Mouse (Mus musculus) hindbrain, embryonic 12.5 days (tissue): Measurements from ENCODE around the gene Cdhr3. TPM values are rescaled to one million over a fixed set of nuclear protein-coding genes. Genes with fewer than 3 reads are reported as not detected.
"Not testable (repeated sequence)": the region's sequence is repeated elsewhere in the genome, so short reads cannot be mapped to it uniquely, and the experiment has no call there.

ENCODE experiments used
- ATAC-seq: fragments of 200-750 bp; cut with Nextera tagmentation; 2 replicates; pipeline ENCODE4 v1.8.0; 2017; ENCODE audit warnings: moderate TSS enrichment; ENCODE audit not compliant: low FRiP score
- H3K27ac ChIP-seq: fragments of 300-500 bp; sonication (generic); 2 replicates; pipeline ENCODE4 v1.5.1; 2016; ENCODE audit warnings: mild to moderate bottlenecking
- H3K27me3 ChIP-seq: fragments of 300-500 bp; sonication (generic); 2 replicates; pipeline ENCODE4 v1.6.1; 2016; ENCODE audit warnings: mild to moderate bottlenecking
- H3K36me3 ChIP-seq: fragments of 300-500 bp; sonication (generic); 2 replicates; pipeline ENCODE4 v1.6.1; 2016; ENCODE audit warnings: mild to moderate bottlenecking
- H3K4me1 ChIP-seq: fragments of 300-500 bp; sonication (generic); 2 replicates; pipeline ENCODE4 v1.6.1; 2016
- H3K4me2 ChIP-seq: fragments of 300-500 bp; sonication (generic); replicated peaks from 2 replicates; pipeline ENCODE4 v1.6.1; 2016; ENCODE audit warnings: mild to moderate bottlenecking
- H3K4me3 ChIP-seq: fragments of 300-500 bp; sonication (generic); 2 replicates; pipeline ENCODE4 v1.5.1; 2016; ENCODE audit warnings: mild to moderate bottlenecking
- H3K9ac ChIP-seq: fragments of 300-500 bp; sonication (generic); 2 replicates; pipeline ENCODE4 v1.6.1; 2016; ENCODE audit warnings: mild to moderate bottlenecking, moderate library complexity
- H3K9me3 ChIP-seq: fragments of 300-500 bp; sonication (generic); replicated peaks from 2 replicates; pipeline ENCODE4 v1.6.1; 2016; ENCODE audit warnings: mild to moderate bottlenecking
- WGBS: fragments of 180-500 bp; shearing (Covaris S2); methylation state at CpG from one replicate; pipeline ENCODE4 v1.1.7; 2016; 5-methylcytosine and 5-hydroxymethylcytosine counted together
- polyA plus RNA-seq: library from polyadenylated mRNA; unstranded; fragments of >200 nt; fragmentation: Nextera tagmentation; extraction: Ambion mirVana; gene quantifications from 2 replicates; pipeline ENCODE4 v1.2.1, GENCODE M21; 2016

Cdhr3 gene
- polyA plus RNA-seq, 1 experiment from 2014 or later = 0.25 TPM

DNA sequence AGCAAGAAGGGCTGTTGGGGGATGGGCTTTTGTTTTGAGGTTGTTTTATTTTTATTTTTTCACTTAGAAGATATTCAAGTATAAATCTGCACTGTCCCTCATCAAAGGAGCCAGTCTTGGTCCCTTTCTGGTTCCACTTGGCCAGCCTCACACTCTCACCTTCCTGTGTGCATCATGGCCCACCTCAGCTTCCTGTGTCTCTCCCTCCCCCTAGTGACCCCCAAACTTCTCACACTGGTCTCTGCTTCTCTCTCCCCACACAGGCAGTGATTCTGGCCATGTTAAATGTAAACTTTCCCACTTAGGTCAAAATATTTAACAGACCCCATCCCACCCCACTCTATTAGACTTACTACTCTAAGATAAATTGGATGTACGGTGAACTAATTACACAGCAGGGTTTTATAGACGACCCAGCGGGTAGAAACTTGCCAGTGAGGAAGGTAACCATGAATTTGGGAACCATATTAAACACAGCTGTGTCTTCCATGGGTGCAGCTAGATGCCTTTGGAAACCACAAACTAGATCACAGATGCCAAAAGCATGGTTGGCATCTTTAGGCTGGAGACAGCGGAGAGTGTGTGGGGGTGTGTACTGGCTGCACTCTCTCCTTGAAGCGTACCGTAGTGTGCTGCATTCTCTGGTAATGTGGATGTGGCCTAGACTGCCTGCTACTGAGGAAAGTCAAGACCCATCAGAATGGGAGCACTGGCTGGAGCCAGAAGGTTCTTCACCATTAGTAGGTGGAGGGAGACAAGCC lies 83.3 kb downstream of the Cdhr3 start:
- no peaks in the 10 kb centered on the region for H3K36me3 ChIP-seq
- no peak for ATAC-seq
- no peak overlapping the region for H3K9ac ChIP-seq
- H3K27ac ChIP-seq = no peak overlapping the region
- 92% methylated on average over 6 of the region's 6 CpGs for WGBS
- no peak overlapping the region for H3K4me3 ChIP-seq
- peaks cover 3% of the 10 kb centered on the region; the same call in 1 of the 2 replicates for H3K4me1 ChIP-seq
- no peak overlapping the region for H3K4me2 ChIP-seq
- 0 out of 2 replicates have a peak, but pooled peaks cover 4% of the 10 kb centered on the region for H3K27me3 ChIP-seq
- 0 out of 2 replicates have a peak, but pooled peaks cover 3% of the 10 kb centered on the region for H3K9me3 ChIP-seq

DNA sequence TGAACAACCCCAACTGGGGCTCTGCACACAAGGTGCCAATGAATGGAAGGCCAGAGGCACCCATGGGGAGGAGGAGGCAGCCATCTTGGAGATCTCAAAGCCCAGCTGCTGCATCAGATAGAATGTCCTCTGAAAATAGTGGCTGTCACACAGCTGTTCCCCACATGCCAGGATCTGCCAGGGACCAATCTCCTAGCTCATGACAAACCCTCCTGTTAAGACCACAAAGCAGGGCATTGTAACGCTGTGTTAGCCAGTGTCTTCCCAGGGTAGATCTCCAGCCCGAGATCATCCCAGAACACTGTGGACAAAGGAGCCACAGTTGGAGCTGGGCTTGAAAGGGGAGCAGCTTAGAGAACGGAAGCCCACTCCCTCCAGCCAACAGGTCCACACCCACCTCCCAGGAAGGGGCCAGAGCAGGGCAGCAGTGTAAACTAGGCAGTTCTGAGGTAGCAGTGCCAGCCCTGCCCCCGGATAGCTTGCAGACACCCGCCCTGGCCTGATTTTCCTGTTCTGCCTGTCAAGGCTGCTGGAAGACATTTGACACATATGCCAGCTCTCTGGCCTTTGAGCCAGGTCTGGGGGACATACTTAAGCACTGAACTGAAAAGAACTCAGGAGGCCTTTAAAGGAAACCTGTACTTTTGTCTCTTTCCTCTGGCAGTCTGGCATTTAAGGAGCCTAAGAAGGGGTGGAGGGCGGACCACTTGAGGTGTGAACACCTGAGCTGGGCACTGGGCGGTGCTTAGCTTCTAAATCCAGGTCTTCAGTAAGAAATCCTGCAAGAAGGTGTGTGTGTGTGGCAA lies 84.2 kb downstream of the Cdhr3 start:
- no peak for ATAC-seq
- Histone ChIP-seq H3K9ac (no peak overlapping the region), H3K4me3 (no peak overlapping the region), H3K4me2 (no peak overlapping the region), H3K27ac (no peak overlapping the region), H3K36me3 (no peaks in the 10 kb centered on the region), H3K4me1 (no peaks in the 10 kb centered on the region), H3K9me3 (0 out of 2 replicates have a peak, but pooled peaks cover 3% of the 10 kb centered on the region), H3K27me3 (0 out of 2 replicates have a peak, but pooled peaks cover 4% of the 10 kb centered on the region)
- 47% methylated on average over 7 of the region's 7 CpGs for WGBS

- WGBS = 94% methylated on average over 2 of the region's 2 CpGs
- no peaks in the 10 kb centered on the region for H3K4me1 ChIP-seq
- H3K27me3 ChIP-seq = 0 out of 2 replicates have a peak, but pooled peaks cover 4% of the 10 kb centered on the region
- H3K4me2 ChIP-seq = no peak overlapping the region
- H3K9ac ChIP-seq = no peak overlapping the region
- H3K36me3 ChIP-seq = no peaks in the 10 kb centered on the region
- no peak overlapping the region for H3K4me3 ChIP-seq
- no peak overlapping the region for H3K27ac ChIP-seq
- H3K9me3 ChIP-seq = 0 out of 2 replicates have a peak, but pooled peaks cover 3% of the 10 kb centered on the region
- no peak for ATAC-seq
These were observed 85.5 kb downstream of the Cdhr3 start for GRCm38 (mm10) chr12:33007176-33007575.

DNA sequence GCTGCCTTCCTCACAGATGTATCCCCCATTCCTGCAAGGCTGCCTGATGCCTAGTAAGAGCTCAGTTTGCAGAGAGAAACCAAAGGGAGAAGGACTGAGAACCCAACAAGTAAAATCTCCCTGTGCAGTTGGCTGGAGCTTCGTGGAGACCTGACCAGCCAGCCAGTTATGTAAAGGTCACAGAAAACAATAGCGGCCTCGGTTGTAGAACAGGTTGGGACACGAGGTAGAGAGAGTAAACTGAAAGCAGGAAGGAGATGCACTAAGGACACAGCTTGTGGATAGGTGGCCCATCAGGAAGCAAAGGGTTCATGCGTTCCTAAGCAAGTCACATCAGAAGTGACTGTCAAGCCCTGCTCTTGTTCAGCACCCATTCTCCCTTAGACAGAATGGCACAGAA lies 86.8 kb downstream of the Cdhr3 start:
- H3K9ac ChIP-seq = no peak overlapping the region
- ATAC-seq = no peak
- H3K9me3 ChIP-seq = no peaks in the 10 kb centered on the region
- H3K4me3 ChIP-seq = no peak overlapping the region
- WGBS = 76% methylated on average over 5 of the region's 5 CpGs
- no peaks in the 10 kb centered on the region for H3K36me3 ChIP-seq
- no peak overlapping the region for H3K4me2 ChIP-seq
- 0 out of 2 replicates have a peak, but pooled peaks cover 4% of the 10 kb centered on the region for H3K27me3 ChIP-seq
- H3K27ac ChIP-seq = no peak overlapping the region
- no peaks in the 10 kb centered on the region for H3K4me1 ChIP-seq

DNA sequence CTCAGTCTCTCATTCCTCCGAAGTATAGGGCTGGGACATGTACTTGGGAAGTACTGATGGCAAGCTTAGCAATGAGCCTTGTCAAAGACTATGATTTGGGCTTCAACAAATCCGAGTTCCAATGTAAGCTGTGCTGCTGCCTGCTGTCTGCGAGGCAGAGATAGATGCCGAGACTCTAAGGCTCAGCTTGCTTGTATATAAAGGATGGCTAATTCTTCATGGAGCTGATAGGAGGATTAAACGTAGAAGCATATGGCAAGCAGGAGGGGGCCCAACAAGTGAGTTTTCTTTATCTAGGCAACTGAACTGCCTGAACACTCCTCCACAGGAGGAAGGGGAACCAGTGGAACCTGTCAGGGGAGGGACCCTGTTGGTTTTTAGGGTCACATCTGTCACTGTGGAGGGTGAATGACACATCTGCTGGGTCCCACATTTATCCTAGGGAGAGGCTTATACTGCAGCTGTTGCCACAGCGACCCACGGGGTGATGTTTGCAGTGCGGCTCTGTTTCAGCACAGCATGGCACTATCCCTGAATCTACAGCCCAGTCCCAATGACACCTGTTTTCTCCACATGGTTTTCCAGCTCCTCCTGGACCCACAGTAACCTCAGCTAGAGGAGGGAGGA lies 89.2 kb downstream of the Cdhr3 start:
- H3K4me1 ChIP-seq = no peaks in the 10 kb centered on the region
- H3K27ac ChIP-seq = no peak overlapping the region
- H3K4me3 ChIP-seq = no peak overlapping the region
- no peaks in the 10 kb centered on the region for H3K27me3 ChIP-seq
- no peak for ATAC-seq
- H3K9me3 ChIP-seq = no peaks in the 10 kb centered on the region
- H3K4me2 ChIP-seq = no peak overlapping the region
- WGBS = 67% methylated on average over 8 of the region's 8 CpGs
- no peak overlapping the region for H3K9ac ChIP-seq
- H3K36me3 ChIP-seq = no peaks in the 10 kb centered on the region

DNA sequence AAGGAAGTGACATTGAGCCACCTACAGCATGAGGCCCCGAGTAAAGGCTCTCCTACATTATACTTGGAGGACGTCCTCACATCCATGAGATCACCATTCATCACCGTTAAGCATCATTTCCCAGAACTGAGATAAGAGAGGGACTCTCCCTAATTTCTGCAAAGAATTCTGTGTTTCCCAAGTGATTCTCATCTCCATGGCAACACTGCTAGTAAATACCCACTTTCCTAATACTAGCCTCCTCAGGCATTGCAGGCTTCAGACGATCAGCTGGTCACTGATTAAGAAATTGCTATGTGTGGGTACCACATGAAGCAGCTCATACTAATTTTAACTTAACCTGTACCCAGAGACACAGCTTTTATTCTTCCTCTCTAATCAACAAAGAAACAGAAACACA lies 92.3 kb downstream of the Cdhr3 start:
- ATAC-seq = no peak
- H3K36me3 ChIP-seq = no peaks in the 10 kb centered on the region
- 67% methylated on average over 4 of the region's 4 CpGs for WGBS
- no peak overlapping the region for H3K27ac ChIP-seq
- H3K4me3 ChIP-seq = no peak overlapping the region
- H3K4me2 ChIP-seq = no peak overlapping the region
- no peaks in the 10 kb centered on the region for H3K27me3 ChIP-seq
- no peaks in the 10 kb centered on the region for H3K9me3 ChIP-seq
- no peaks in the 10 kb centered on the region for H3K4me1 ChIP-seq
- no peak overlapping the region for H3K9ac ChIP-seq

- H3K4me2 ChIP-seq, H3K36me3 ChIP-seq, H3K27me3 ChIP-seq, H3K4me1 ChIP-seq, ATAC-seq, H3K9ac ChIP-seq, H3K27ac ChIP-seq, H3K4me3 ChIP-seq, H3K9me3 ChIP-seq: not testable (repeated sequence)
- 34% methylated on average over 3 of the region's 3 CpGs for WGBS
These were observed 92.9 kb downstream of the Cdhr3 start for GRCm38 (mm10) chr12:32999778-33000177.

DNA sequence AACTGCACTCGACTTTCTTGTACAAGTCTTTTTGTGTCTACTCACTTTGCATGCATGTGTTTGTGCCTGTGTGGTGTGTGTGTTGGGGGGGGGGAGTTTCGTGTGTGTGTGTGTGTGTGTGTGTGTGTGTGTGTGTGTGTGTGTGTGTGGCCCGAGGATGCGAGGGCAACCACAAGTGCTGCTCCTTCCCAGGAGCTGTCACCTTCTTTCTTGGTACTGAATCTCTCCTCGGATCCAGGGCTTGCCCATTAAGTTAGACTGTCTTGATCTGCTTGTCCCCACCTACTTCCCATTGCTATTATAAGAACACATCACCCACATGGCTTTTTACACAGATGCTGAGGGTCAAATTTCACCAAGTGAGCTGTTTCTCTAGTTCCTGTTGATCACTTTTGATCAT lies 93.9 kb downstream of the Cdhr3 start:
- no peak overlapping the region for H3K4me2 ChIP-seq
- H3K4me1 ChIP-seq = no peaks in the 10 kb centered on the region
- no peaks in the 10 kb centered on the region for H3K36me3 ChIP-seq
- WGBS = 79% methylated on average over 4 of the region's 5 CpGs
- H3K27ac ChIP-seq = no peak overlapping the region
- no peak overlapping the region for H3K4me3 ChIP-seq
- H3K27me3 ChIP-seq = no peaks in the 10 kb centered on the region
- ATAC-seq = no peak
- H3K9ac ChIP-seq = no peak overlapping the region
- no peaks in the 10 kb centered on the region for H3K9me3 ChIP-seq

- no peak for ATAC-seq
- Histone ChIP-seq H3K9ac (no peak overlapping the region), H3K36me3 (no peaks in the 10 kb centered on the region), H3K9me3 (no peaks in the 10 kb centered on the region), H3K4me2 (no peak overlapping the region), H3K4me3 (no peak overlapping the region), H3K27me3 (no peaks in the 10 kb centered on the region), H3K4me1 (no peaks in the 10 kb centered on the region), H3K27ac (no peak overlapping the region)
- 78% methylated on average over 4 of the region's 4 CpGs for WGBS
These were observed 97.4 kb downstream of the Cdhr3 start for GRCm38 (mm10) chr12:32995081-32995834.

GRCm38 (mm10) chr12:32994081-32994480 lies 98.6 kb downstream of the Cdhr3 start:
- ATAC-seq = no peak
- no peak overlapping the region for H3K27ac ChIP-seq
- H3K9ac ChIP-seq = no peak overlapping the region
- WGBS = 76% methylated on average over 5 of the region's 5 CpGs
- H3K4me2 ChIP-seq = no peak overlapping the region
- H3K36me3 ChIP-seq = no peaks in the 10 kb centered on the region
- H3K9me3 ChIP-seq = no peaks in the 10 kb centered on the region
- no peaks in the 10 kb centered on the region for H3K27me3 ChIP-seq
- no peak overlapping the region for H3K4me3 ChIP-seq
- no peaks in the 10 kb centered on the region for H3K4me1 ChIP-seq

DNA sequence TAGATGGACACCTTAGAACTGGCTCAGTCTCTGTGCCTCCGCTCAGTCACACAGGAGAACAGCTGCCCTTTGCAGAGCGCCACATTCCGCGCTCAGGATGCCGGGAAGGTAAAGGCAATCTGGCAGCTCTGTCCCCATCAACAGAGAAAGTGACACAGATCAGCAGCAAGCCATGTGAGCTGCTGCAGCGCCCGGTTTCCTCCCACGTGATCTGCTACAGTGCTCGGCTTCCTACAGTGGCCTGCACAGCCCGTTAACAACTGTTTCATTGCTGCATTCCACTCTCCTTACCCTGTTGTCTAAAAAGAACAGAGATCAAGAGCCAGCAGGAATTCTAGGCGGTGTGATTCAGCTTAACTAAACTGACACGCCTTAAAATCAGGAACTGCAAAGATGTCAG lies 102.9 kb downstream of the Cdhr3 start:
- no peak for ATAC-seq
- 73% methylated on average over 12 of the region's 12 CpGs for WGBS

DNA sequence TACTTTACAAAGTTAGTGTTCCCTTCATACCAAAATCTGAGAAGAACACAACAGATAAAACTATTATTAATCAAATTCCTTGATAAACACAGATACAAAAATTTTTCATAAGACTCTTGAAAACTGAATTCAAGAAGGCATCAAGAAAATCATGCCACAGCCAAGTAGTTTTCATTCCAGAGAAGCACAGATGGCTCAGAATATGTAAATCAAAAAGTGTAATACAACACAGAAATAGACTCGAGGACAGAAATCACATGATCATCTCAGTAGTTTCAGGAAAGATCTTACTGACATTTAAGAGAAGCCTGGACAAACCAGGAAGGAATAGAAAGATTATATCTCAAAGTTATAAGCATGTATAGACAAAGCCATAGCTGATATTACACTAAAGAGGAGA lies 106.4 kb downstream of the Cdhr3 start:
- H3K4me1 ChIP-seq = no peaks in the 10 kb centered on the region
- H3K27me3 ChIP-seq = no peaks in the 10 kb centered on the region
- no peak for ATAC-seq
- H3K36me3 ChIP-seq = no peaks in the 10 kb centered on the region
- H3K4me2 ChIP-seq = no peak overlapping the region
- 75% methylated on average over 1 of the region's 1 CpGs for WGBS
- H3K27ac ChIP-seq = no peak overlapping the region
- no peaks in the 10 kb centered on the region for H3K9me3 ChIP-seq
- H3K9ac ChIP-seq = no peak overlapping the region
- H3K4me3 ChIP-seq = no peak overlapping the region

More for the DNA sequence above, 102.9 kb downstream of the Cdhr3 start:
- H3K27me3 ChIP-seq = no peaks in the 10 kb centered on the region
- H3K36me3 ChIP-seq = no peaks in the 10 kb centered on the region
- no peak overlapping the region for H3K4me3 ChIP-seq
- H3K4me1 ChIP-seq = no peaks in the 10 kb centered on the region
- no peak overlapping the region for H3K4me2 ChIP-seq
- no peaks in the 10 kb centered on the region for H3K9me3 ChIP-seq
- H3K9ac ChIP-seq = no peak overlapping the region
- no peak overlapping the region for H3K27ac ChIP-seq
